Mouse (Mus musculus) gastrocnemius, postnatal 36 days (tissue): ENCODE measurements around the gene Clcn2. TPM values are rescaled to one million over a fixed set of nuclear protein-coding genes. Genes with fewer than 3 reads are reported as not detected.

Experiments used
- DNase-seq, 2 experiments: peaks; one replicate each; pipeline ENCODE4 v3.0.0; 2022
- intact Hi-C: fragments of 180-260 bp; cut with DNase I; formaldehyde crosslinking; loops from one replicate; pipeline ENCODE4 v1.15.1; 2025
- total RNA-seq, 2 experiments: library from RNA; stranded (reverse); gene quantifications; 2 replicates each; pipeline ENCODE4 v1.2.3; 2021

The Clcn2 gene
- total RNA-seq, 2 experiments from 2014 or later, result 0.99 to 1.0 TPM

GRCm38 (mm10) chr16:20724338-20724748, 6.8 kb upstream of the Clcn2 start:
- DNase-seq, result peak in 1 of 2 experiments; percentile 64
- intact Hi-C loops, result loop anchor here (2.0 kb wide), 1 partner anchor 40 kb away; no protein-coding TSS in a partner anchor

- intact Hi-C loops, result no loop called here
- no peak for DNase-seq
Measured at GRCm38 (mm10) chr16:20723247-20723646, 5.7 kb upstream of the Clcn2 start.

GRCm38 (mm10) chr16:20722736-20723135, 5.2 kb upstream of the Clcn2 start:
- intact Hi-C loops, result no loop called here
- DNase-seq, result no peak

- DNase-seq, result no peak
- intact Hi-C loops, result no loop called here
Measured at GRCm38 (mm10) chr16:20721808-20722207, 4.3 kb upstream of the Clcn2 start.

GRCm38 (mm10) chr16:20717978-20718670, 578 bp upstream of the Clcn2 start:
- DNase-seq, result no peak
- intact Hi-C loops, result no loop called here

- no peak for DNase-seq
- intact Hi-C loops, result no loop called here
Measured at GRCm38 (mm10) chr16:20716841-20717180, 735 bp downstream of the Clcn2 start.

GRCm38 (mm10) chr16:20715976-20716840, 1.3 kb downstream of the Clcn2 start:
- peak; percentile 71 to 73 for DNase-seq
- intact Hi-C loops, result no loop called here

- intact Hi-C loops, result no loop called here
- no peak for DNase-seq
Measured at GRCm38 (mm10) chr16:20715566-20715965, 2.0 kb downstream of the Clcn2 start.

- intact Hi-C loops, result no loop called here
Measured at GRCm38 (mm10) chr16:20715161-20715560, 2.4 kb downstream of the Clcn2 start.

GRCm38 (mm10) chr16:20714307-20715080, 3.1 kb downstream of the Clcn2 start:
- DNase-seq, result no peak
- intact Hi-C loops, result no loop called here

More at GRCm38 (mm10) chr16:20715161-20715560, 2.4 kb downstream of the Clcn2 start:
- DNase-seq, result no peak

- no peak for DNase-seq
- intact Hi-C loops, result no loop called here
Measured at GRCm38 (mm10) chr16:20712889-20713288, 4.7 kb downstream of the Clcn2 start.

- intact Hi-C loops, result no loop called here
- DNase-seq, result no peak
Measured at GRCm38 (mm10) chr16:20712190-20712589, 5.4 kb downstream of the Clcn2 start.

- DNase-seq, result no peak
- intact Hi-C loops, result no loop called here
Measured at GRCm38 (mm10) chr16:20710810-20711209, 6.7 kb downstream of the Clcn2 start.

GRCm38 (mm10) chr16:20710370-20710769, 7.2 kb downstream of the Clcn2 start:
- intact Hi-C loops, result no loop called here
- no peak for DNase-seq

GRCm38 (mm10) chr16:20708939-20709734, 8.4 kb downstream of the Clcn2 start:
- intact Hi-C loops, result no loop called here
- no peak for DNase-seq

- intact Hi-C loops, result no loop called here
- DNase-seq, result no peak
Measured at GRCm38 (mm10) chr16:20708220-20708938, 9.2 kb downstream of the Clcn2 start.

GRCm38 (mm10) chr16:20706407-20707055, 11.0 kb downstream of the Clcn2 start:
- intact Hi-C loops, result no loop called here
- DNase-seq, result no peak

GRCm38 (mm10) chr16:20705786-20706185, 11.8 kb downstream of the Clcn2 start:
- no peak for DNase-seq
- intact Hi-C loops, result no loop called here
